Comparison of ENCODE assay signal across 24 mouse cellular contexts in genomic region chrX:157468795-157469194, GRCm38 (mm10). TPM values are rescaled to one million over a fixed set of nuclear protein-coding genes. Genes with fewer than 3 reads are reported as not detected.
A peak's percentile ranks its signal among the peaks of the same experiment; 100 is the strongest.
DNase-seq lines count a peak whose midpoint lies in the region; ATAC-seq and TF ChIP-seq lines count a peak whose summit lies in the region.
"Had no signal": no experiment of that assay in that cellular context is flagged by ENCODE, and none has a peak within 500 bp of the region (broad histone marks: within the 10 kb centered on the region; RNA-seq: fewer than 3 reads in every experiment).

No protein-coding gene starts in this region.

- intact Hi-C loops in left cerebral cortex, postnatal 4 days (cut with DNase I), result loop anchor here (10.0 kb wide), 2 partner anchors 176 to 1456 kb away; no protein-coding TSS in a partner anchor

- TF ChIP-seq CTCF in CH12.LX (conservative IDR thresholded peaks at IDR 0.05 in 1 of 2, IDR thresholded peaks at IDR 0.05 in 1 of 2; ENCODE audit: low read depth in 2 of 2, low read length in 2 of 2), result no peak

- no peak for TF ChIP-seq POLR2A in CH12.LX (IDR thresholded peaks at IDR 0.05; ENCODE audit: low read depth, low read length)

- DNase-seq in CH12.LX (ENCODE audit: extremely low read depth), result no peak
- no peak for DNase-seq in left cerebral cortex, postnatal 4 days
- DNase-seq in frontal cortex, postnatal 36 days (ENCODE audit: low spot score in 2 of 2), result no peak
- DNase-seq: adrenal gland, adult 2 months; adrenal gland, postnatal 10 days; adrenal gland, postnatal 25 days; B cell, adult 2 months; cerebellum, adult 11-12 months; cerebellum, adult 2 months; cerebellum, adult 9-10 months; cerebellum, postnatal 10 days; cerebellum, postnatal 36 days; embryo, embryonic 11 days had no signal

- no peak overlapping the region for H3K4me3 ChIP-seq in CH12.LX (replicated peaks in 1 of 3; ENCODE audit: low read depth in 2 of 3, low read length in 2 of 3, poor library complexity in 1 of 3)
- H3K4me3 ChIP-seq: embryonic facial prominence, embryonic 13.5 days; embryonic facial prominence, embryonic 15.5 days; erythroblast, embryonic 14.5 days; forebrain, embryonic 10.5 days; forebrain, embryonic 12.5 days had no signal

- no peaks in the 10 kb centered on the region for H3K9me3 ChIP-seq in CH12.LX (replicated peaks; ENCODE audit: low read length)
- H3K9me3 ChIP-seq: embryonic facial prominence, embryonic 13.5 days; embryonic facial prominence, embryonic 15.5 days; forebrain, embryonic 10.5 days; forebrain, embryonic 12.5 days had no signal

- TF ChIP-seq RAD21 in CH12.LX (IDR thresholded peaks at IDR 0.05; ENCODE audit: low read depth, low read length), result no peak

- no peak for TF ChIP-seq EP300 in CH12.LX (IDR thresholded peaks at IDR 0.05; ENCODE audit: low read length)

- H3K4me1 ChIP-seq in CH12.LX (ENCODE audit: control insufficient read depth in 1 of 2, insufficient read depth in 2 of 2), result peaks cover 4 to 20% of the 10 kb centered on the region in 2 experiments; a peak in 3 of 4 replicates
- H3K4me1 ChIP-seq: embryonic facial prominence, embryonic 13.5 days; embryonic facial prominence, embryonic 15.5 days; forebrain, embryonic 10.5 days; forebrain, embryonic 12.5 days had no signal

- H3K27me3 ChIP-seq in CH12.LX (replicated peaks), result no peaks in the 10 kb centered on the region
- H3K27me3 ChIP-seq: embryonic facial prominence, embryonic 15.5 days; forebrain, embryonic 12.5 days had no signal

- in situ Hi-C loops in CH12.LX (cut with MboI; ENCODE audit: low pct_ligation_motif_present, low pct_unique_long_range_greater_than_20kb, low sequenced_read_pairs), result no loop called here

- H3K36me3 ChIP-seq in CH12.LX (replicated peaks in 1 of 2; ENCODE audit: control insufficient read depth in 1 of 2, insufficient read depth in 1 of 2, low read length in 1 of 2), result peaks cover 10 to 31% of the 10 kb centered on the region in 2 experiments
- H3K36me3 ChIP-seq: embryonic facial prominence, embryonic 13.5 days; embryonic facial prominence, embryonic 15.5 days had no signal

- peaks cover 33% of the 10 kb centered on the region for H3K79me2 ChIP-seq in CH12.LX (replicated peaks; ENCODE audit: control insufficient read depth, extremely low read depth, insufficient read depth, poor library complexity, severe bottlenecking)

- H3K27ac ChIP-seq in CH12.LX (ENCODE audit: insufficient read depth, low read depth), result peak overlapping the region; percentile 56; the same call in 1 of the 2 replicates
- H3K27ac ChIP-seq: embryonic facial prominence, embryonic 13.5 days; embryonic facial prominence, embryonic 15.5 days; forebrain, embryonic 10.5 days; forebrain, embryonic 12.5 days had no signal

- H3K4me2 ChIP-seq in CH12.LX (ENCODE audit: insufficient read depth, low read depth, poor library complexity, severe bottlenecking), result no peak overlapping the region; the same call in 1 of the 2 replicates
- H3K4me2 ChIP-seq: embryonic facial prominence, embryonic 13.5 days; embryonic facial prominence, embryonic 15.5 days; forebrain, embryonic 12.5 days had no signal

- ATAC-seq in granulocyte monocyte progenitor cell, adult 5-6 weeks (replicated peaks; ENCODE audit: poor library complexity, severe bottlenecking), result peak; percentile 97
- ATAC-seq in megakaryocyte progenitor cell, adult 5-6 weeks (replicated peaks; ENCODE audit: poor library complexity), result peak; percentile 69
- ATAC-seq: CD4-positive, CD25-positive, alpha-beta regulatory T cell, adult 4 months; forebrain, embryonic 14.5 days; forebrain, embryonic 16.5 days had no signal

- dilution Hi-C loops in CH12.LX (cut with MboI; ENCODE audit: extremely low pct_ligation_motif_present, extremely low pct_unique_long_range_greater_than_20kb, low sequenced_read_pairs), result no loop called here

- no peak overlapping the region for H3K9ac ChIP-seq in CH12.LX (ENCODE audit: insufficient read depth, low read depth)
- H3K9ac ChIP-seq: embryonic facial prominence, embryonic 13.5 days; embryonic facial prominence, embryonic 15.5 days; forebrain, embryonic 12.5 days had no signal

TF ChIP-seq in CH12.LX, 34 proteins besides CTCF, POLR2A, EP300 and RAD21:
- TF ChIP-seq BHLHE40 (IDR thresholded peaks at IDR 0.05; ENCODE audit: low read depth, low read length) (0 out of 2 replicates have a peak, but pooled peaks have one; percentile 10), MAZ (IDR thresholded peaks at IDR 0.05; ENCODE audit: low read depth, low read length) (no peak)

RNA-seq across cellular contexts. Expression of gene Sms, which starts 23.3 kb away (rescaled TPM):
- total RNA-seq in CH12.LX (2012; rRNA removed), result 90.4 and 102 TPM in 2 replicates
- 258 and 279 TPM in 2 replicates for total RNA-seq in CH12.LX (2014; rRNA removed)
- polyA plus RNA-seq in CH12.LX (2012; ENCODE audit: insufficient read length, low read depth), result 180 and 187 TPM in 2 replicates
- 53.8 and 60.7 TPM in 2 replicates for total RNA-seq in granulocyte monocyte progenitor cell, adult 5-6 weeks (2014; fragmentation: Nextera tagmentation)
- total RNA-seq in granulocyte monocyte progenitor cell, adult 5-6 weeks (2017), result 84.7 and 118 TPM in 2 replicates
- total RNA-seq in megakaryocyte progenitor cell, adult 5-6 weeks (2015), result 72.2 and 75.0 TPM in 2 replicates
- 66.5 and 67.4 TPM in 2 replicates for total RNA-seq in megakaryocyte progenitor cell, adult 5-6 weeks (2017)
- total RNA-seq in left cerebral cortex, postnatal 4 days (2021), result 100 to 1,000 TPM; 119 to 129 TPM

RNA-seq across cellular contexts. Expression of gene Phex, which starts 53.7 kb away (rescaled TPM):
- total RNA-seq in CH12.LX (2012; rRNA removed), result 0.08 and 0.17 TPM in 2 replicates
- total RNA-seq in CH12.LX (2014; rRNA removed), result 0.04 and 0.07 TPM in 2 replicates
- 0.07 and 0.09 TPM in 2 replicates for polyA plus RNA-seq in CH12.LX (2012; ENCODE audit: insufficient read length, low read depth)
- 1.3 TPM in 1 of 2 replicates, not detected in the other for total RNA-seq in granulocyte monocyte progenitor cell, adult 5-6 weeks (2014; fragmentation: Nextera tagmentation)
- total RNA-seq in granulocyte monocyte progenitor cell, adult 5-6 weeks (2017), result 0.17 and 0.21 TPM in 2 replicates
- 0.05 and 0.10 TPM in 2 replicates for total RNA-seq in megakaryocyte progenitor cell, adult 5-6 weeks (2015)
- total RNA-seq in megakaryocyte progenitor cell, adult 5-6 weeks (2017), result 0.20 and 0.21 TPM in 2 replicates
- total RNA-seq in left cerebral cortex, postnatal 4 days (2021), result 1 to 10 TPM in 1 of 2 experiments, under 1 TPM in 1; 0.64 to 1.1 TPM
- total RNA-seq: common myeloid progenitor, adult 5-6 weeks had no signal
- polyA plus RNA-seq: adrenal gland, adult 2 months; CD4-positive, CD25-positive, alpha-beta regulatory T cell, adult 4 months; erythroblast, embryonic 14.5 days had no signal
